Mouse (Mus musculus) lung, adult 2 months (tissue): ENCODE results near the gene Rdh16f2.
"Not testable (repeated sequence)": the region's sequence is repeated elsewhere in the genome, so short reads cannot be mapped to it uniquely, and the experiment has no call there.

Experiments used
- CTCF ChIP-seq: fragments of 200-500 bp; IDR thresholded peaks from 2 replicates; pipeline ENCODE4 v1.5.1; 2011; ENCODE audit warnings: mild to moderate bottlenecking, low read length, control low read depth; ENCODE audit not compliant: insufficient read depth
- POLR2A ChIP-seq: fragments of 200-500 bp; IDR thresholded peaks from 2 replicates; pipeline ENCODE4 v1.6.1; 2011; ENCODE audit warnings: low read depth, mild to moderate bottlenecking, control low read depth, low read length, borderline replicate concordance; ENCODE audit errors: extremely low read depth

- TF ChIP-seq CTCF, POLR2A: not testable (repeated sequence)
Measured at GRCm38 (mm10) chr10:127834186-127834585, 32.1 kb upstream of the Rdh16f2 start.
